Mouse (Mus musculus) T-helper 1 cell (primary cell): ENCODE results near the gene Rnf220.

Experiments used
- in situ Hi-C: fragments of 300-600 bp; cut with MboI, MseI; formaldehyde crosslinking; loops from one replicate; pipeline ENCODE4 v1.15.1; 2025; ENCODE audit warnings: high pct_unique_total_duplicates

Rnf220 gene

DNA sequence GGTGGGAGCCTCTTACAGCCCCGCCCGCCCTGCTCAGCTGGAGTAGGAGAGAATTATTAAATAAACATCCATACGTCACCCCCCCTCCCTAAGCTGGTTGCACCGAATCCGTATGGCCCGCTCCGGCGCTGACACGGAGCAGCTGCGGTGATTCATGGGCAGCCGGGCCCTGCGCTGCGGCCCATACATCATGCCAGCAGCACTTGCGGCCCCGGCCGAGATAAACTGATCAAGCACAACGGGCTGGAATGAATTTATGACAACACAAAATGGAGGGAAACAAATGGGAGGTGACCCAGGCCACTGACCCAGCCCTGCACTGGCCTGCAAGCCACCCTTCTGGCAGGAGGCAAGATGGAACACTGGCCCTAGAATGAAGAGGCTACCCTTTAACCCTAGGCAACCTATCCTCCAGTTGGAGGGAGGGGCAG, 220.6 kb downstream of the Rnf220 start:
- in situ Hi-C loops = no loop called here

DNA sequence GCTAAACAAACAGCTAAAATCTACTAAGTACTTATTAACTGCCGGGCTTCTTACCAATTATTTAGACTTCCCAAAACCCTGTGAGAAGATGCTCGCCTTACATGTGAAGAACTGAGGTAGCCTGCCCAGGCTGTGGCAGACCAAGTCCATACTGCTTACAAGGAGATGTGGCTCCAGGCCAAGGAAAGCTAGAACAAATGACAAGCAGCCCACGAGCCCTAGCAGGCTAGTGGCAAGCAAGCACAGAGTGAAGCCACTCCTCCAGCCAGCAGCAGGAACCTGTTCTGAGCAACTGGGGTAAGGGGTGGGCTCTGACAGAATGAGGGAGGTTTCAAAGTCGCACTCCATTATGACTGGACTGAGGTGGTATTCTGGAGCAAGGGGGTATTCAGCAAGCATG, 222.1 kb downstream of the Rnf220 start:
- in situ Hi-C loops = loop anchor here (25.0 kb wide), 1 partner anchor 1012 kb away; no protein-coding TSS in a partner anchor

DNA sequence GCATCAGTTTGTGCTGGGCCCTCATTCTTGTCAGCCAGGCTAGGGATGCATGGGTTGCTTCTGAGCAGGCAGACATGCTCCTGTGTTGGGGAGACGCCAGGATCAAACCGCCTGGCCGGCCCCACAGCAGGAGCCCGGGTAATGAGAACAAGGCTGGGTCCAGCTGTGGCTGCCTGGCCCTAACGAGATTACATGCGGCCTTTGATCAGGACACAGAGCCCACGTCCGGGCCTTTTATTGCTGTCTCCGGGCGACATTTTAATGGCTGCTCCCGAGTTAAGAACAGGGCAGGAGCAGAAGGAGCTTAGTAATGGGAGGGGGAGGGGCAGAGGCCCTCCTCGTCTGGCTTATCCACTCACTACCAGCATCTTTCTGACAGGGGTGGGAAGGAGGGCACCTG, 224.4 kb downstream of the Rnf220 start:
- in situ Hi-C loops = loop anchor here (25.0 kb wide), 1 partner anchor 1010 kb away; no protein-coding TSS in a partner anchor

DNA sequence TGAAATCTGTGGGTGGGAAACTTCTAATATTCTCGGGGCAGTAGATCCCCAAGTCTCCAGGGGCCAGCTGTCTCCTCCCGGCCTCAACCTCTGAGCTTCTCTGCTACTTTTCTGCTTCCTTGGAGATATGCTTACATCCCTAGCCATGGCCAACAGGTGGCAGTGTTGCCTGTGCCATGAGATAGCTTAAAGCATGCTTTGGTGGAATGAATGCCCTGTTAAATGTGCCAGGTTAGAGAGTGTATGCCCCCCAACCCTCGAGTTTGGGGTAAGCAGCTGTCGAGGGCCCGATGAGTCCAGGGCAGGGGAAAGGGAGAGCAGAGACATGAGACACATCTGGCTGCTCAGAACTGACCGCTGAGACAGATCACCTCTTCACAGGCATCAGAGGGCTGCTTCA, 226.6 kb downstream of the Rnf220 start:
- in situ Hi-C loops = loop anchor here (25.0 kb wide), 1 partner anchor 1008 kb away; no protein-coding TSS in a partner anchor

DNA sequence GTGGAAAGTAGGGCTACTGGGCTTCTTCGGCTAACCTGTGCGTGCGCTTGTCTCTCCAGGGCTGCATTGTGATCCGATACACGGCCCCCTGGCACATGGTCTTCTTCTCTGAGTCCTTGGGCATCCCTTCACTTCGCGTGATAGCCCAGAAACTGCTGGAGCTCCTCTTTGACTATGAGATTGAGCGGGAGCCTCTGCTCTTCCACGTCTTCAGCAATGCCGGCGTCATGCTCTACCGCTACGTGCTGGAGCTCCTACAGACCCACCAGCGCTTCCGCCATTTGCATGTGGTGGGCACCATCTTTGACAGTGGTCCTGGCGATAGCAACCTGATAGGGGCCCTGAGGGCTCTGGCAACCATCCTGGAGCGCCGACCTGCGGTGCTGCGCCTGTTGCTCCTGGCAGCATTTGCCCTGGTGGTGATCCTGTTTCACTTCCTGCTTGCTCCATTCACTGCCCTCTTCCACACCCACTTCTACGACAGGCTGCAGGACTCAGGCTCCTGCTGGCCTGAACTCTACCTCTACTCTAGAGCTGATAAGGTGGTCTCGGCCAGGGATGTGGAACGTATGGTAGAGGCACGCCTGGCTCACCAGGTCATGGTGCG, 228.9 kb downstream of the Rnf220 start:
- in situ Hi-C loops = loop anchor here (25.0 kb wide), 1 partner anchor 1006 kb away; no protein-coding TSS in a partner anchor

DNA sequence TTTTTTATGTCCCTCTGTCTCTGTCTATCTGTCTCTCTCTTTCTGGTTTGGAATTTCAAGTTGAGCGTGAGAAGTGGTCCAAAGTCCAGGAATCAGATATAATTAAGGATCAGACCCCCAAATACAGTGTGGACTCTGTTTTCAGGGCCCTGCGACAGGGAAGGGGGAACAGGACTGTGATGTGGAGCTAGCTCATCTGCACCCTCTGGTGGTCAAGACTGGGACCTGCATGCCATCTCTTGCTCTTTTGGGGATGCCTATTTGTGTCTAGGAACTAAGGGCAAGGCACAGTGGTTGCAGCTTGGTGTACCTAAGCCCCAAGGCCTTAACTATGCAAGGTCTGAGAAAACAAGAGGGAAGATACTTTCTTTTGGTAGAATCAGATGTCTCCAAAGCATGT, 229.6 kb downstream of the Rnf220 start:
- in situ Hi-C loops = loop anchor here (25.0 kb wide), 1 partner anchor 1005 kb away; no protein-coding TSS in a partner anchor

DNA sequence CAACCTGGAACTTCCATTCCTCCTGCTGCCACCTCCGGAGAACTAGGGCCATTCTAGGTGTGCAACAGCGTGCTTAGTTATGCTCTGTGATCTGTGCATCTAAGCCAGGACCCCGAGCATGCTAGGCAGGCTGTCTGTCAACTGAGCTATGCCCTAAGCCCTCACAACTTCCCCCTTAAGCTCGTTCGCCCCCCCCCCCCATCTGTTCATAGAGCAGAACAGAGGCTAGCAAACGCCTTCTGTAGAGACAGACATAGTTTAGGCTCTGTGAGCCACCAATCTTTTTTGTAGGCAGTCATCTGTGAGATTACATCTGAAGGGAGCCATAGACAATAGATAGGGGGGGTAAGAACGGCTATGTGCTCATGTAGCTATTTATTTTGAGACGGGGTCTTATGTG, 233.9 kb downstream of the Rnf220 start:
- in situ Hi-C loops = loop anchor here (25.0 kb wide), 1 partner anchor 1001 kb away; no protein-coding TSS in a partner anchor

DNA sequence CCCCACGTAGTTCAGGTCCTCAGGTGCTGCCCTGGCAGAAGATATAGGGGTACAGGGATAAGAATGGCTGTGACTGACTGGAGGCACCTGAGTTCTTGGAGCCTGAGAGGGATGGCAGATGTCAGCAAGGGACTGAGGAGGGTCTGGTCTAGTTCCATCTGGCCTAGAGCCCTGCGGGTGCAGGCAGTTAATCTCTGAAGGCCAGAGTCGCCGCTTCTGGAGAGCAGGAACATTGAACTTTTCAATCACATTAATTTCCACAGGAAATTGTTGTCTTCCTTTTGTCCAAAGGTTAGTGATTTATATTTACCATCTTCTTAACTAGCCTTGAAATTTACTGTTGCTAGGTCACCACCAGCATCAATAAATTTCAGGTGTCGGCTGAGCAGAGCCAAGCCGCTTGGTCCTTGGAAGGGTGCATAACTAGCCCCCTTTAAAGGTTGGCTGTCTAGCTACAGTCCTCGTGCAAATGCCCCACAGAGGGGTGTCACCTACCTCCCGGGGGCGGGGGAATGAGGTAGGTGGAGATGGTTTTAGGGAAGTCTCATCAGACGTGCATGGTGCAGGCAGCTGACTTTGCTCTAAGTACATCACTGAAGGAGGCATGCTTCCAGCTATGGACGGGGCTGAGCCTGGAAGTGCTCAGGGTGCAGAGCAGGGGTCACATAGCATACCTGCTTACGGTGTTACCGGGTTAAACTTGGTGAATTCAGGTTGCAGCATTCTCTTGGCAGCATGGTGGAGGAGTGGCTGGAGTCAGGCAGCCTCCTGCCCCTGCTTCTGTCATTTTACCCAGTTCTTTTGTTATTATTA, 234.5 kb downstream of the Rnf220 start:
- in situ Hi-C loops = loop anchor here (25.0 kb wide), 1 partner anchor 1000 kb away; no protein-coding TSS in a partner anchor

DNA sequence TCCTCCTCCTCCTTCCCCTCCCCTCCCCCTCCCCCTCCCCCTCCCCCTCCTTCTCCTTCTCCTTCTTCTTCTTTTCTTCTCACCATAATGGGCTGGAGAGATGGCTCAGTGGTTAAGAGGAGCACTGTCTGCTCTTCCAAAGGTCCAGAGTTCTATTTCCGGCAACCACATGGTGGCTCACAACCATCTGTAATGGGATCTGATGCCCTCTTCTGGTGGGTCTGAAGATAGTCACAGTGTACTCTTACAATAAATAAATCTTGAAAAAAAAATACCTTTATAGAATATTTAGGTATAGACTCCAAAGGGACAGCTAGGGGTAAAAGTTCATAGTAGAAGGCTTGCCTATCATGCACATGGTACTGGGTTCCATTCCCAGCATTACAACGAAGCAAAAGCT, 235.6 kb downstream of the Rnf220 start:
- in situ Hi-C loops = loop anchor here (25.0 kb wide), 1 partner anchor 999 kb away; no protein-coding TSS in a partner anchor

DNA sequence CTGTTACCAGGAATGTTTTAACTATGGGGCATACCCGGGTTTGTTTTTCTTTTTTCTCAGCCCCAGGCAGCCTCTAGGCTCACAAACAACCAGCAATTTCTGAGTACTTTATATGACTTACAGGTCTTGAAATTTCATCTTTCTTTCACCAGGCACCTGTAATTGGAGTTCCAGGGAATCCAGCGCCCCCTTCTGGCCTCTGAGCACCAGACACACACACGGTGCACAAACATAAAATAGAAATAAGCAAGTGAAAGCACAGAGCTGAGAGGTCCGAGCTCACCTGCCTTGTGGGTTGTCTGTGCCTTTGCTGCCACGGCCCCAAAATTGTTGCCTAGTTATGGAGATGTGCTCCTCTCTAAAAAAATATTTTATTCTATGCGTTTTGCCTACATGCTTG, 236.9 kb downstream of the Rnf220 start:
- in situ Hi-C loops = loop anchor here (25.0 kb wide), 1 partner anchor 998 kb away; no protein-coding TSS in a partner anchor

DNA sequence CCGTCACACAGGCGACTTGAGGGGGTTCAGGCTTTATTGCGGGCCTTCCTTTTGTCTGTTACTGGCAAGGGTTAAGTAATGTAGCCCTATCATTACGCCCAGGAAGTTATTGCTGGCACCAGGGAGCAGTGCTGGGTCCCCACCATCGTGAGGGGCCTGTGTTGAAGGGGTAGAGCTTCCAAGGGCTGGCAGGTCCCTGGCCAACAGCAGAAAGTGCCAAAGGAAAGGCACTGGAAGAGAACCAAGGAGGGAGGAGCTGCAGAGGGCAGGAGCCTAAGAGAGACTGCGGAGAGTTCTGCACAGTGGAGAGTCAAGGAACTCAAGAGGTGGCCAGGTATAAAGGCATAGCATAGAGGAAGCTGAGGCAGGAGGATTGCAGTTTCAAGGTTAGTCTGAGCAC, 242.2 kb downstream of the Rnf220 start:
- in situ Hi-C loops = loop anchor here (25.0 kb wide), 1 partner anchor 992 kb away; no protein-coding TSS in a partner anchor

DNA sequence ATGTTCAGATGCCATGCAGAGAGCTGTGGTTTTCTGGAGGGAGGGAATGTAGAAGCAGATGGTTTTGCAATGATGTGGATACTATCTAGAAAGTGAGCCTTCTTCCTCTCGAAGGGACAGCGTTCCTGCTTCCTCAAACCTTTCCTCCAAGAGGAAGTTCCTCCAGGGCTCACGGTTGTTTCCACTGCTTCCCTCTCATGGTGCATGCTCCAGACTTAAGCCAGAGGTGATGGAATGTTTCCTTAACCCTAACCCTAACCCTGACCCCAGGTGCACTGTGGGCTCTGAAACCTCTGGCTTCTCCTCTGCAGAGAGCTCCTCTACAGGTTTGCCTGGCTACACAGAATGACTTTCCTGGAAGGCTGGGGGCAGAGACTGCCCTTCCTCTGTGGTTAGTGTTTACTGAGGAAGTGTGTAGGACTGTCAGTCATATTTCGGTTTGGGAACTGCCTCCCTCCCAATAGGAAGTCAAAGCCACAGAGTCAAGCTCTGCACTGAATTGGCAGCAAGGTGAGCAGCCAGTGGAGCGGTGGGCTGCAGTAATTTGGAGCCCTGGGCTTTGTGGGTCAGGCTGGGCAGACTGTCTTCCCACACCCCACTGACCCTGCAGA, 242.7 kb downstream of the Rnf220 start:
- in situ Hi-C loops = loop anchor here (25.0 kb wide), 1 partner anchor 992 kb away; no protein-coding TSS in a partner anchor

DNA sequence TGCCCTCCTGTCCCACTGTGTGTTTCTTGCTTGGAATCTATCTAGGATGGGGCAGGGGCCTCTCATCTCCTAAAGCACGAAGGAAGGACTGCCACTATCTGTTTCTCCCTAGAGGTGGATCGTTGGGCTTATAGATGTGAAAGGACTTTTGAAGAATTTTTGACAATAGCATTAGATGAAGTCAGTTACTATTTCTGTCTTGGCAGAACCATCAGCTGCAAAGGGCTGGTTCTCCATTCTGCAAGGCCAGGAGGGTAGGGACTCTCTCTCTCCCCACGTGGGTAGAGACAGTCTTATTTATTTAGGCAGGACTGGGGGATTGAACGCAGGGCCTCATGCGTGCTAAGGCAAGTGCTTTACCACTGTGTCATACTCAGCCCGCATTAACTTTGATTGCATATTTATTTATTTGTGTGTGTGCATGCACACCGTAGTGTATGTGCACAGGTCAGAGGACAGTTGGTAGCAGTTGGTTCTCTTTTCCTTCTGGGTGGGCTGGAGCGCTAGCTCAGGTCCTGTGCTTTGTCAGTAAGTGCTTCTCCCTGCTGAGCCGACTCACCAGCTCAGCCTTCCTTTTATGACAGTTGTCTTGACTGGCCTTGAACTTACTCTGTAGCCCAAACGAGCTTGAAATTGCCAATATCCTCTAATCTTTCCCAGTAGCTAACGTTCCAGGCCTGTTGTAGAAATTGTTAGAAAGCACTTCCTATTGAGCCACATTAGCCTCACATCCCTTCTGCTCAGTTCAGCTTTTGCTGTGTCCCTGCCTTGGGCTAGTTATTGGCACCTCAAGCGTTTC, 243.4 kb downstream of the Rnf220 start:
- in situ Hi-C loops = loop anchor here (25.0 kb wide), 1 partner anchor 991 kb away; no protein-coding TSS in a partner anchor

DNA sequence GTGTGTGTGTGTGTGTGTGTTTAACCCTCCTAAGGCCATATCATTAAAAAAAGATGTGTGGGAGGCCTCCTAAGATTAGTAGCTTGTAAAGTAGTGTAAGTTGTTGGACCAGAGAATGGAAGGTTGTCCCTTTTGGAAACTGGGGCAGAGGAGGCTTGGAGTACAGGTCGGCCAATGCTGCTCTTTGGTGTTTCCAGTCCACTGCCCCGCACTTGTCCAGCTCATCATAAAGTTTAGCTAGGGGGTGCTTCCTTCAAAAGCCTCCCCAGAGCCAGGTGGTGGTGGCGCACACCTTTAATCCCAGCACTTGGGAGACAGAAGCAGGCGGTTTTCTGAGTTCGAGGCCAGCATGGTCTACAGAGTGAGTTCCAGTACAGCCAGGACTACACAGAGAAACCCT, 244.1 kb downstream of the Rnf220 start:
- in situ Hi-C loops = loop anchor here (25.0 kb wide), 1 partner anchor 990 kb away; no protein-coding TSS in a partner anchor

DNA sequence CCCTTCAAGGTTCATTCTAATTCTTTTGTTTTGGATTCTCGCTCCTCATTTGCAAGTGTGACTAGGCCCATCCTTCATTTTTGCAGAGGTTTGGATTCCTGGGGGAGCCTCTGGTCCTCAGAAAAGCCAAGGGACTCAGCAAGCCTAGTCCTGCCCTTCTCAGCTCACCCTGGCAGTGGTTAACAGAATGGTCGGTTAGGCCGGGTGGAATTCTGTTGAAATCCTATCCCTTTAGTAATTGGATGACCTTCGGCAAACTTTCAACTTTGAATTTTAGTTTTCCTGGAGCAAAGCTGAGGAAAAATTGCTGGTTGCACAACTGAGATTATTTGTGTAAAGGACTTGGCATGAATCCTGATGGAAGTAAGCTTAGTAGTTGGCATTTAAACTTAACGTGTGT, 244.5 kb downstream of the Rnf220 start:
- in situ Hi-C loops = loop anchor here (25.0 kb wide), 1 partner anchor 990 kb away; no protein-coding TSS in a partner anchor

DNA sequence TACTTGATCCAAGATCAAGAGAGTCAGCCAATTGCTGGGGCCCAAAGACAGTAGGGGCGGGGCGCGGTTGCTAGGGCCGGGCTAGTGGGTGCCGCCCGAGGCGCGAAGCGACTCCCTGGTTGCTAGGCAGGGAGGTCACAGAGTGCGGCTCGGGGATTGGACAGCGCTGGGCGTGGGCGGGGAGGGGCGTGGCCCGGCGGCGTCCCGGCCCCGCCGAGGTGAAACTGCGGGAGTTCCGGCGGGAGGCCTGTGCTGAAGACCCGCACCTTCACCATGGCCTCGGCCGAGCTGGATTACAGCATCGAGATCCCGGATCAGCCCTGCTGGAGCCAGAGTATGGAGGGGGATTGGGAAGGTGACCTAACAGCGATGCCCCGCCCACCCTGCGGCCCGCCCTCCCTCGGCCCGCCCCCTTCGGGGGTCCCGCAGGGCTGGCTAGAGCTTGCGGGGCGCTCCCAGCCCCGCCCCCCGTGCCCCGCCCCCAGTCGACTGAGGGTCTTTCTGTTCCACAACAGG, 245.0 kb downstream of the Rnf220 start, which contains the start of the genes Tmem53 and Armh1:
Gene Tmem53, plus strand, starts transcription at position 151 of the 516 bp plus-strand sequence.
Gene Armh1, minus strand, starts transcription at position 325 of the 516 bp plus-strand sequence.
- in situ Hi-C loops = loop anchor here (25.0 kb wide), 1 partner anchor 990 kb away; no protein-coding TSS in a partner anchor

DNA sequence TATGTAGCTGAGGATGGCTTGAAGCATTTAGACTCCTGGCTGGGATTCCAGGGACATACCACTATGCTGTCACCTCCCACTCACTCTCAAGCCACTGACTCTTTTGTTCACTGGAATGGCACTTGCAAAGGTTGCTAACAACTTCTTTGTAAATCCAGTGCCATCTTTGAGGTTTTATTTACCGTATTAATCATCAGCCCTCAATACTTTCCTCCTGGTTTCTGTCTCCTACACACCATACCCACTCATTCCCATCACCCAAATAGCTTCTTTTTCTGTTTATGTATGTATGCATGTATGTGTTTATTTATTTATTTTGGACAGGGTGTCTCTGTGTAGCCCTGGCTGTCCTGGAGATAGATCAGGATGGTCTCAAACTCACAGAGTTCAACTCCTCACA, 245.9 kb downstream of the Rnf220 start:
- in situ Hi-C loops = loop anchor here (25.0 kb wide), 1 partner anchor 989 kb away; no protein-coding TSS in a partner anchor

DNA sequence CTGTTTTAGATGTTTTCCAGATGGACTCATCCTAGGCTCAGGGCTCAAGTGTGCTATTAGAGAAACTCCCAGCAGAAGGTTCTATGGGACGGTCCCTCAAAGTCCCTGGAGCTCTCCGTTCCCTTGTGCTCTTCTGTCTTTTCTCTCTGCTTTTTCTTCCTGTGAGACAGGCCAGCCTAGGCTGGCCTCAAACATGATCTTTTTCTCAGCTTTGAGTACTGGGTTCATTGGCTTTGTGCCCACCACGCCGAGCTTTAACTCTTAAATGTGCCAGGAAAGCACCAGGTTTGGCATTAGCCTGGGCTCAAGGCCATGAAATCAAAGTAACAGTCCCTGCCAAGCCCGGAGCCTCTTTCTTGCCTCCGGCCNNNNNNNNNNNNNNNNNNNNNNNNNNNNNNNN, 256.0 kb downstream of the Rnf220 start:
- in situ Hi-C loops = loop anchor here (10.0 kb wide), 1 partner anchor 1664 kb away; no protein-coding TSS in a partner anchor

DNA sequence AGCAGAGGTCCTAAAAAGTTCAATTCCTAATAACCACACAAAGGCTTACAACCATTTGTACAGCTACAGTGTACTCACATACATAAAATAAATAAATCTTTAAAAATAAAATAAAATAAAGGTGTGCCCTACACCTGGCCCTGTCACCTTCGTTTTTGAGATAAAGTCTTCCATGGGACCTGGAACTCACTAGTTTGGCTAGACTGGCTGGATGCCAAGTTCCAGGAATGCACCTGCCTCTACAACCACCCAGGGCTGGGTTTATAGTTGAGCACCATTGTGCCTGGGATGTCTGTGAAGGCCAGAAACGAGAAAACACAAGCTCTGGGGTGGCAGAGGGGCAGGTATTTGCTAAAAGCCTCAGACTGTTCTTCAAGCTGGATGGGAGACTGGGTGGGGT, 257.7 kb downstream of the Rnf220 start:
- in situ Hi-C loops = no loop called here

DNA sequence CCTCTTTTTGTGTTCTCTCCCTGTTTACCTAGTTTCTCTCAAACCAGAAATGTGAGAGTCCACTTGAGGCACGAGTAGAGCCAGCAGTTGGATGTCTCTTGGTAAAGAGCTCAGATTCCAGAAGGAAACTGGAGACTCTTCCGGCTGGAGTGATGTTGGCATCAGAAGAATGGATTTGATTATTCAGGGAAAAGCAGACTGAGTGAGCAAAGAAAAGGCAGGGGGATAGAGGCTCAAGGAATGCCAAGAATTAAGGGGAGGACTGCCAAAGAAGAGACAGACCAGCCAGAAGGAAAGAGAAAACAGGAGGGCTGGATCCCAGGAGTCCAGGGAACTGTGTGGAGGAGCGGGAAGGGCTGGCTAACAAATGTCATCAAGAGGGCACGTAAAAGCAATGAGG, 261.0 kb downstream of the Rnf220 start:
- in situ Hi-C loops = no loop called here
